Mouse (Mus musculus): Measurements from ENCODE around the gene Stac3.

Stac3 gene

GRCm38 (mm10) chr10:127509051-127509836 is 7.8 kb downstream of the Stac3 start:
- in situ Hi-C loops (cut with MboI, MseI): loop anchor here (5.0 kb wide), 1 partner anchor 33 kb away; no protein-coding TSS in a partner anchor

- in situ Hi-C loops (cut with MboI, MseI): loop anchor here (5.0 kb wide), 1 partner anchor 32 kb away; no protein-coding TSS in a partner anchor
Observed at GRCm38 (mm10) chr10:127509837-127510701, 8.6 kb downstream of the Stac3 start.

- in situ Hi-C loops (cut with MboI, MseI): no loop called here
Observed at GRCm38 (mm10) chr10:127510895-127511617, 9.6 kb downstream of the Stac3 start.

GRCm38 (mm10) chr10:127511634-127512306 is 10.3 kb downstream of the Stac3 start:
- in situ Hi-C loops (cut with MboI, MseI): no loop called here

- in situ Hi-C loops (cut with MboI, MseI): no loop called here
Observed at GRCm38 (mm10) chr10:127512307-127512666, 10.8 kb downstream of the Stac3 start.

- in situ Hi-C loops (cut with MboI, MseI): no loop called here
Observed at GRCm38 (mm10) chr10:127512813-127513212, 11.3 kb downstream of the Stac3 start.

GRCm38 (mm10) chr10:127513501-127514091 is 12.1 kb downstream of the Stac3 start:
- in situ Hi-C loops (cut with MboI, MseI): no loop called here

- in situ Hi-C loops (cut with MboI, MseI): no loop called here
Observed at GRCm38 (mm10) chr10:127514111-127514698, 12.7 kb downstream of the Stac3 start.

GRCm38 (mm10) chr10:127514764-127515163 is 13.3 kb downstream of the Stac3 start, which contains the start of gene Ndufa4l2:
Gene Ndufa4l2 (plus strand): TSS chr10:127514967.
- in situ Hi-C loops (cut with MboI, MseI): no loop called here

GRCm38 (mm10) chr10:127515271-127515982 is 13.9 kb downstream of the Stac3 start:
- in situ Hi-C loops (cut with MboI, MseI): no loop called here

- in situ Hi-C loops (cut with MboI, MseI): no loop called here
Observed at GRCm38 (mm10) chr10:127515983-127516459, 14.5 kb downstream of the Stac3 start.

- in situ Hi-C loops (cut with MboI, MseI): no loop called here
Observed at GRCm38 (mm10) chr10:127516576-127517260, 15.2 kb downstream of the Stac3 start.

- in situ Hi-C loops (cut with MboI, MseI): no loop called here
Observed at GRCm38 (mm10) chr10:127517941-127518340, 16.5 kb downstream of the Stac3 start.

- in situ Hi-C loops (cut with MboI, MseI): no loop called here
Observed at GRCm38 (mm10) chr10:127519041-127519701, 17.7 kb downstream of the Stac3 start.

GRCm38 (mm10) chr10:127519903-127520713 is 18.6 kb downstream of the Stac3 start:
- in situ Hi-C loops (cut with MboI, MseI): loop anchor here (10.0 kb wide), 1 partner anchor 335 kb away; the partner anchor contains the start of gene Slc26a10

- in situ Hi-C loops (cut with MboI, MseI): loop anchor here (10.0 kb wide), 1 partner anchor 336 kb away; the partner anchor contains the start of gene Slc26a10
Observed at GRCm38 (mm10) chr10:127520714-127521357, 19.4 kb downstream of the Stac3 start.

- in situ Hi-C loops (cut with MboI, MseI): loop anchor here (10.0 kb wide), 1 partner anchor 337 kb away; the partner anchor contains the start of gene Slc26a10
Observed at GRCm38 (mm10) chr10:127521611-127522080, 20.2 kb downstream of the Stac3 start.
